Mouse (Mus musculus): ENCODE measurements around the gene Tcte3.
"Not testable (repeated sequence)": the region's sequence is repeated elsewhere in the genome, so short reads cannot be mapped to it uniquely, and the experiment has no call there.

Tcte3 gene

DNA sequence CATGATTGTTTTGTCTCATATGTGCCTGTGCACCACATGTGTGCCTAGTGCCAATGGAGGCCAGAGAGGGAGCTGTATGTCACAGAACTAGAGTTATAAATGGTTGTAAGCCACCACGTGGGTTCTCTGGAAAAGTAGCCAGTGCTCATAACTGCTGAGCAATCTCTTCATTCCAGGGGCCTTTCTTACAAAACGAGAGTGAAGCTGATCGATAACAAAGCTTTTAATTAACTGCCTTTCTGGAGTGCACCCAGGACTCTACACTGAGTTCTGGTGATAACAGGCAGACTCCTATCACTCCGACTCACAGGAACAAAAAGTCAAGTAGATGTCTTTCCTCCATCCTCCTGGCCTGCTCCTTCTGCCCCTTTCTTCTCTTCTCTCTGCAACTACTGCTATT, 9.9 kb downstream of the Tcte3 start:
- DNase-seq (ENCODE audit: low read depth, low spot score) = not testable (repeated sequence)

DNA sequence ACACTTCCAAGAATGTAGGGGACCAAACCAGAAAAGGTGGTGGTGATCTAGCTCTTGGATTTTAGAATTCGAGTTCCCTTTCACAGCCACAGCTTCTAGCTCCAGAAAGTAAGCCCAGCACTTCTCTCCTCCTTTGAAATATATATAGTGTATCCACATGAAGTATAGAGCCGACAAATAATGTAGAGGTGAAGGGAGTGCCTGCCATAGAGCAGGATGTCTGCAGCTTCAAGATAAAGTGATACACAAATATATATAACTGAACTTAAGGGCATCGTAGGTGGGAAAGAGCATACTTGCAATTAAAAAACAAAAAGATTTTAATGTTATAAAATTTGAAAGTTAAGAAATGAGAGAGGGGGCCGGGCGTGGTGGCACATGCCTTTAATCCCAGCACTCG, 15.8 kb downstream of the Tcte3 start:
- not testable (repeated sequence) for DNase-seq (ENCODE audit: low read depth, low spot score)

- DNase-seq (ENCODE audit: low read depth, low spot score) = not testable (repeated sequence)
Measured at GRCm38 (mm10) chr17:15024502-15025193, 16.6 kb downstream of the Tcte3 start.

- DNase-seq (ENCODE audit: low read depth, low spot score) = not testable (repeated sequence)
Measured at GRCm38 (mm10) chr17:15023878-15024492, 17.3 kb downstream of the Tcte3 start.

GRCm38 (mm10) chr17:15021503-15022220, 19.6 kb downstream of the Tcte3 start:
- DNase-seq (ENCODE audit: low read depth, low spot score) = peak; percentile 62

GRCm38 (mm10) chr17:15009706-15010413, 31.4 kb downstream of the Tcte3 start, which contains the start of gene Gm3435:
Gene Gm3435 (plus strand): TSS chr17:15010176.
- DNase-seq (ENCODE audit: low read depth, low spot score) = not testable (repeated sequence)

DNA sequence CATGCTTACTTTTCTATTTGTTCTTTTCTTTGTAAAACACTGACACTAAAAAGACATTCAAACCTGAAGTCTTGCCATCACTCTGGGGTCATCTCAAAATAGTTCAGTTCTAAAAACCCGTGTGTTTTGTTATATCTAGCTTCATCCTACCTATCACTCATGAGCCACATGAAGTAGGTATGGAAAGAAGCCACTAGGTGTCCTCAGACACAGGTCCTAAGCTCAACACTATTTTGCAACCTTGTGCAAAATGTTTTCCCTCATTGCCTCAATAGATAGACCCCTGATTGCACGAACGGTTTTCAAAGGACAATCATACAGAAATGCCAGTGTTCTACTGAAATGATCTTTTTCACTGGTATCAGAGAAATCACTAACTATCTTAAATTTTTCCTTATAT, 32.2 kb downstream of the Tcte3 start:
- not testable (repeated sequence) for DNase-seq (ENCODE audit: low read depth, low spot score)

DNA sequence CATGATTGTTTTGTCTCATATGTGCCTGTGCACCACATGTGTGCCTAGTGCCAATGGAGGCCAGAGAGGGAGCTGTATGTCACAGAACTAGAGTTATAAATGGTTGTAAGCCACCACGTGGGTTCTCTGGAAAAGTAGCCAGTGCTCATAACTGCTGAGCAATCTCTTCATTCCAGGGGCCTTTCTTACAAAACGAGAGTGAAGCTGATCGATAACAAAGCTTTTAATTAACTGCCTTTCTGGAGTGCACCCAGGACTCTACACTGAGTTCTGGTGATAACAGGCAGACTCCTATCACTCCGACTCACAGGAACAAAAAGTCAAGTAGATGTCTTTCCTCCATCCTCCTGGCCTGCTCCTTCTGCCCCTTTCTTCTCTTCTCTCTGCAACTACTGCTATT, 41.2 kb downstream of the Tcte3 start:
- DNase-seq (ENCODE audit: low read depth, low spot score) = not testable (repeated sequence)

GRCm38 (mm10) chr17:14994140-14994539, 47.1 kb downstream of the Tcte3 start:
- DNase-seq (ENCODE audit: low read depth, low spot score) = not testable (repeated sequence)

DNA sequence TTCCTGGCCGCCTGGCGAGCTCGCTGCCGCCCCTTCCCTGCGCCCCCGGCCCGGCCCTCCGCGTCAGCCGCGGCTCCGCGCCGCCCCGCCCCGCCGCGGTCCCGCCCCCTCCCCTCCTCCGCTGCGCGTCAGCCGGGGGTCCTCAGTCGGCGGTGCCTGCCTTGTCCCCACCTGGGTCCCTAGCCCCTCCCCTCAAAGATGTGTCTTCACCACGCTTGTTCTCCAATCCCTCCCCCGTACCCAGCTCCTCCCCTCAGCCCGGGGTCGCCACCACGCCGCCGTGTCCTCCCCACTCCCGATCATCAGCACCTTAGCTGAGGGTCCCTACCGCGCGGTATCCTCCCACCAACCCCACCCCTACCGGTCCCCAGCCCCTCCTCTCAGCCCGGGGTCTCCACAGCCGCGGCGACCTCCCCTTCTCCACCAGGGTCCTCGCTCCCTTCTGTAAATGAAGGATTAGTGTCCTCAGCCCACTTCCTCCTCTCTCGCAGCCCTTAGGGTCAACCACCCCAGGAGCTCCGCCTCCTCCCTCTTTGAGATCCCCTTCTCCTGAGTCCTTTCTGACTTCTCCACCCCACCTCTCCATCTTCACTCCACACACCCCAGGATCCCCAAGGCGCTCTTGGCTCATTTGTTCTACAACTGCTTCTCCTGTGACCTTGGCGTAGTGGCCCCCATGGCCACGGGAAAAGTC, 48.0 kb downstream of the Tcte3 start:
- DNase-seq (ENCODE audit: low read depth, low spot score) = not testable (repeated sequence)

- not testable (repeated sequence) for DNase-seq (ENCODE audit: low read depth, low spot score)
Measured at GRCm38 (mm10) chr17:14992522-14993138, 48.7 kb downstream of the Tcte3 start.

- not testable (repeated sequence) for DNase-seq (ENCODE audit: low read depth, low spot score)
Measured at GRCm38 (mm10) chr17:14990116-14990702, 51.1 kb downstream of the Tcte3 start.

- DNase-seq (ENCODE audit: low read depth, low spot score) = not testable (repeated sequence)
Measured at GRCm38 (mm10) chr17:14978362-14979038, 62.8 kb downstream of the Tcte3 start, which contains the start of the genes 9030025P20Rik and Gm3417. Gene 9030025P20Rik (plus strand): TSS chr17:14978468. Gene Gm3417 (minus strand): TSS chr17:14978790.

DNA sequence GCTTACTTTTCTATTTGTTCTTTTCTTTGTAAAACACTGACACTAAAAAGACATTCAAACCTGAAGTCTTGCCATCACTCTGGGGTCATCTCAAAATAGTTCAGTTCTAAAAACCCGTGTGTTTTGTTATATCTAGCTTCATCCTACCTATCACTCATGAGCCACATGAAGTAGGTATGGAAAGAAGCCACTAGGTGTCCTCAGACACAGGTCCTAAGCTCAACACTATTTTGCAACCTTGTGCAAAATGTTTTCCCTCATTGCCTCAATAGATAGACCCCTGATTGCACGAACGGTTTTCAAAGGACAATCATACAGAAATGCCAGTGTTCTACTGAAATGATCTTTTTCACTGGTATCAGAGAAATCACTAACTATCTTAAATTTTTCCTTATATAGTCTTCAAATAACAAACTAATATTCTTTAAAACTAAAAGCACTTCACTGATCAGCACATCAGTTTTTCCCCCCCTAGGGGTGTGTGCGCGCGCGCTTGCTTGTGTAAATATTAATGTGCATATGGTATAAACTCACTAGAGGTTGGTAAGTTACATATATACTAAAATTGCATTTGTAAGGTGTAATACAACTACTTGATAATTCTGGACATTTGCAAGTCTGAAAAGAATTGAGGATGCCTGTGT, 63.4 kb downstream of the Tcte3 start:
- DNase-seq (ENCODE audit: low read depth, low spot score) = not testable (repeated sequence)
